Mouse (Mus musculus): ENCODE measurements around the gene Gm7978. TPM values are rescaled to one million over a fixed set of nuclear protein-coding genes. Genes with fewer than 3 reads are reported as not detected.
"Not testable (repeated sequence)": the region's sequence is repeated elsewhere in the genome, so short reads cannot be mapped to it uniquely, and the experiment has no call there.

Gene Gm7978
- not detected in 2 replicates for polyA plus RNA-seq (2015; fragmentation: Nextera tagmentation; extraction: Ambion mirVana)

DNA sequence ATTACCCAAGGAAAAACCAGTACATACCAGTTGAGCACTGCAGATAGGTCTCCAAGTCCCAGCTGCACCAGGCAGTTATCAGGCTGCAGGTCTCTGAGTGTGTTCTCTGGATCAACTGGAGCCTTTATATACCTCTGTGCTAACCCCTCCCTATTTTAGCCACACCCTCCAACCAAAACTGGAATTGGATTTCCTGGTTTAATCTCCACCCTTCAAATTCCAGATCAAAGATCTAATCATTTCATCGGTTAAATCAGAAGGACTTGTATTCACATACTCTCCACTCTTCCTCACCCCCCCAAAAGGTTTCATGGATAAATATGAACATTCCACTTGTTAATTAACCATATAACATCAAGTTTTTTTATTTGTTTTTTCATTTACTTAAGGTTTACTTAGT is at the start of gene Gm7978:
Gene Gm7978, minus strand, starts transcription at position 101 of the 400 bp plus-strand sequence.
- WGBS (ENCODE audit: insufficient replicate concordance), result no CpG with 5 or more reads among the region's 1 CpGs
- not testable (repeated sequence) for H3K9ac ChIP-seq; H3K4me2 ChIP-seq; DNase-seq; H3K4me3 ChIP-seq (replicated peaks); H3K27ac ChIP-seq; H3K36me3 ChIP-seq; H3K27me3 ChIP-seq; H3K4me1 ChIP-seq (replicated peaks); ATAC-seq (ENCODE audit: low read depth); H3K9me3 ChIP-seq (replicated peaks)

GRCm38 (mm10) chr5:95775690-95776089 is 39.7 kb upstream of the Gm7978 start, which contains the start of gene E330014E10Rik:
Gene E330014E10Rik (plus strand): TSS chr5:95775990.
- H3K4me2 ChIP-seq; H3K4me1 ChIP-seq (replicated peaks); ATAC-seq (ENCODE audit: low read depth); DNase-seq; H3K27ac ChIP-seq; H3K9ac ChIP-seq; H3K4me3 ChIP-seq (replicated peaks); H3K27me3 ChIP-seq; H3K36me3 ChIP-seq; H3K9me3 ChIP-seq (replicated peaks): not testable (repeated sequence)
- WGBS (ENCODE audit: insufficient replicate concordance), result no CpG with 5 or more reads among the region's 2 CpGs

DNA sequence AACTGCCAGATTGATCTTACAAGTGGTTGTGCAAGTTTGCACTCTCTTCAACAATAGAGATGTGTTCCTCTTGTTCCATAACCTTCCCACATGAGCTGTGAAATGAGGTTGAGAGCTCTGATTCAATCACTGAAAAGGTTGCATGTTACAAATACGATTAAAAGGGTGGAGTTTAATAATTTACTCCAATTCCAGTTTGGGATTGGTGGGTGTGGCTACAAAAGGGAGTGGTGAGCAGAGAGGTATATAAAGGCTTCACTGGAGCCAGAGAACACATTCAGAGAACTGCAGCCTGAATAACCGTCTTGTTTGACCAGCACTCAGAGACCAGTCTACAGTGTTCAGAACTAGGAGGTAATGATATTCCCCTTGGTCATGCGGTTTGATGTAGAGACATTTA is 5.7 kb upstream of the Gm7978 start, which contains the start of gene Gm7982:
Gene Gm7982, plus strand, starts transcription at position 301 of the 400 bp plus-strand sequence.
- no CpG with 5 or more reads among the region's 3 CpGs for WGBS (ENCODE audit: insufficient replicate concordance)
- DNase-seq, H3K36me3 ChIP-seq: not testable (repeated sequence)

More for the DNA sequence above, 5.7 kb upstream of the Gm7978 start, which contains the start of gene Gm7982:
- H3K27me3 ChIP-seq; H3K4me3 ChIP-seq (replicated peaks); H3K27ac ChIP-seq; ATAC-seq (ENCODE audit: low read depth); H3K9me3 ChIP-seq (replicated peaks); H3K9ac ChIP-seq; H3K4me2 ChIP-seq; H3K4me1 ChIP-seq (replicated peaks): not testable (repeated sequence)

Other genes with a start within 250 kb of the Gm7978 start
- gene Gm3286, start 225.4 kb downstream of the Gm7978 start, polyA plus RNA-seq (2015; fragmentation: Nextera tagmentation; extraction: Ambion mirVana), result not detected in 2 replicates
- not detected in 2 replicates for gene Gm7971, start 141.3 kb downstream of the Gm7978 start, polyA plus RNA-seq (2015; fragmentation: Nextera tagmentation; extraction: Ambion mirVana)
- gene Gm7982, start 5.8 kb upstream of the Gm7978 start, polyA plus RNA-seq (2015; fragmentation: Nextera tagmentation; extraction: Ambion mirVana), result not detected in 2 replicates
- not detected in 2 replicates for gene E330014E10Rik, start 39.8 kb upstream of the Gm7978 start, polyA plus RNA-seq (2015; fragmentation: Nextera tagmentation; extraction: Ambion mirVana)
- gene Cxcl13, start 220.8 kb upstream of the Gm7978 start, polyA plus RNA-seq (2015; fragmentation: Nextera tagmentation; extraction: Ambion mirVana), result 0.17 and 0.41 TPM in 2 replicates